Mouse (Mus musculus): Measurements from ENCODE around the gene Plxdc1. TPM values are rescaled to one million over a fixed set of nuclear protein-coding genes. Genes with fewer than 3 reads are reported as not detected.
A peak's percentile ranks its signal among the peaks of the same experiment; 100 is the strongest.

Plxdc1 gene
- polyA plus RNA-seq, 1 experiment from 2014 or later = 0.38 TPM

DNA sequence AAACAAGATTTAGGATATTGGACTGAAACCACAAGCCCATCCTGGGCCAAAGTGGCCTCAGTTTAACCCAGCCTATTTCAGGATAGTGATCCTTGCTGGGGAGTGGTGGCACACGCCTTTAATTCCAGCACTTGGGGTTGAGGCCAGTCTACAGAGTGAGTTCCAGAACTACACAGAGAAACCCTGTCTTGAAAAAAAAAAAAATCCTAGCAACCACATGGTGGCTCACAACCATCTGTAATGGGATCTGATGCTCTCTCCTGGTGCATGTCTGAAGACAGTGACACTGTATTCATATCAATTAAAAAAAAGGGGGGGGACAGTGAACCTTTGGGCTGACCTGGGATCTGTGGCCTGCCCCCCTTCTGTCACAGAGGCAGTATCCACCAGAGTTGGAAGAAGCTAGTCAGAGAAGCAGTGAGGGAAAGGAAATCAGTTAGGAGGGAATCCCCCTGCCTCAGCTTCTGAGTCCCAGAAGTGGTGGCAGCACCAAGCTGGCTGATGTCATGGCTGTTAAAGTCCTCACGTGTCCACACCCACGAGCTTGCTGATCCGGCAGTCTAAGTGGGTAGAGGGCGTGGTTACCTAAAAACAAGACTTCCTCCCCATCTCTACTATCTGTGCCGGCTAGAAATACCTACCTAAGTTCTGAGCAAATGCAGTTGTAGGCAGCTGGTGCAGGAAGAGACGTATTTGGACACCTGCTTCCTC lies 12.8 kb upstream of the Plxdc1 start:
- peaks cover 13% of the 10 kb centered on the region for H3K36me3 ChIP-seq
- no peak overlapping the region for H3K4me3 ChIP-seq (replicated peaks)
- no peak overlapping the region for H3K27ac ChIP-seq
- no peak for ATAC-seq
- peaks cover 27% of the 10 kb centered on the region for H3K27me3 ChIP-seq
- H3K4me2 ChIP-seq (replicated peaks) = no peak overlapping the region
- H3K4me1 ChIP-seq (replicated peaks) = peaks cover 44% of the 10 kb centered on the region
- H3K9ac ChIP-seq (replicated peaks) = no peak overlapping the region
- H3K9me3 ChIP-seq = no peaks in the 10 kb centered on the region
- whole genome bisulfite sequencing = 76% methylated on average over 7 of the region's 7 CpGs

DNA sequence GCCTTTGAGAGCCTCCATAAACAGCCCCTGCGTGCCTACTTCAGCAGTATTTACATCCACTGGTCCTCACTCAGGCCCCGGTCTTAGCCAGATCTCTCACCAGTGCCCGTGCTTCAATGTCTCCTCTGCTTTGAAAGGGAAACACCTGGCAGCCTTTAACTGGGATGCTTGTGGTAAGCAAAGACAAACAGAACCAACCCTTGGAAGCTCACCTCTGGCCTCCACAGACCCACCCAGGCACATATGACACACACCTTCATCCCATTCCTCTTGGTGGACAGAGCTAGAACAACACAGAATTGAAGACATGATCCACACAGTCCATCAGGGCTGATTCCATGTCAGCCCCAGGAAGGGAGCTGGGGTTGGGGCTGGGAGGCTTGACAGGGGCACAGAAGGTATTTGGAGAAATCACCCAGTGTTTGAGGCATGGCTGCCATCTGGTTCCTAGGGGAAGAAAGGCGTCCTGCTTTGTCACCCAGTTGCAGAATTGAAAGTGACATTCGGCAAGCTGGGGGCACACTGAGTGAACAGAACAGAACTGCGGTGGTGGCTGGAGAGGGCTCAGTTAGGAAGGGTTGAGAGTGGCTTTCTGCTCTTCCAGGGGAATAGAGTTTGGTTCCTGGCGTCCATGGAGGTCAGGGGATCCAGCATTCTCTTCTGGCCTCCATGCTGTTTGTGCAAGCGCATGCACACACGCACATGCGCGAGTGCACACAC lies 12.0 kb upstream of the Plxdc1 start:
- H3K4me1 ChIP-seq (replicated peaks) = peaks cover 38% of the 10 kb centered on the region
- H3K27me3 ChIP-seq = peaks cover 25% of the 10 kb centered on the region
- H3K27ac ChIP-seq = no peak overlapping the region
- WGBS = 83% methylated on average over 11 of the region's 11 CpGs
- H3K36me3 ChIP-seq = peaks cover 7% of the 10 kb centered on the region
- no peak overlapping the region for H3K4me3 ChIP-seq (replicated peaks)
- ATAC-seq = no peak
- no peaks in the 10 kb centered on the region for H3K9me3 ChIP-seq
- H3K9ac ChIP-seq (replicated peaks) = no peak overlapping the region
- H3K4me2 ChIP-seq (replicated peaks) = no peak overlapping the region

DNA sequence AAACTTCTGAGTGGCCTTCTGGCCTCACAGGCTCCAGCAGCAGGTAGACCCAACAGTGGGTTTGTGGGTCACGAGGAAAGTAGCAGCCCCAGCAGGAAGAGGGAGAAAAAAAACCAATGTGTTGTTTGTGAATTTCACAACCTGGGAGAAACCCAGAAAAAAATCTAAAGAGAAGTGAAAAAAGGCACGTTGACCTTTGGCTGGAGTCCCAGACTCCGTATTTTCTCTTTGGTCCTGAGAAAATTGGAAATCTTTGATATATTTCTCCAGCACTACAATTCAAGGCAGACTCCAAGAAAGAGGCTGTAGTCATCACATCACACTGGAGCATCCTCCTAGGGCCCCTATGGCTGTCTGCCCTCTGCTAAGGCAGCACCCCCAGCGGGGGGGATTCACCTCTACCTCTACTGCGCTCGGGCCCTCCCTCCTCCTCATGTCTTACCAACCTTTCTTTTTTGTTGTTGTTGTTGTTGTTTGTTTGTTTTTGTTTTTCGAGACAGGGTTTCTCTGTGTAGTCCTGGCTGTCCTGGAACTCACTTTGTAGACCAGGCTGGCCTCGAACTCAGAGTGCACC lies 11.2 kb upstream of the Plxdc1 start:
- no peak for ATAC-seq
- Histone ChIP-seq H3K9me3 (no peaks in the 10 kb centered on the region), H3K4me2 (replicated peaks) (no peak overlapping the region), H3K36me3 (no peaks in the 10 kb centered on the region), H3K9ac (replicated peaks) (no peak overlapping the region), H3K4me1 (replicated peaks) (peaks cover 30% of the 10 kb centered on the region), H3K4me3 (replicated peaks) (no peak overlapping the region), H3K27me3 (peaks cover 20% of the 10 kb centered on the region), H3K27ac (no peak overlapping the region)
- WGBS = 82% methylated on average over 8 of the region's 8 CpGs

DNA sequence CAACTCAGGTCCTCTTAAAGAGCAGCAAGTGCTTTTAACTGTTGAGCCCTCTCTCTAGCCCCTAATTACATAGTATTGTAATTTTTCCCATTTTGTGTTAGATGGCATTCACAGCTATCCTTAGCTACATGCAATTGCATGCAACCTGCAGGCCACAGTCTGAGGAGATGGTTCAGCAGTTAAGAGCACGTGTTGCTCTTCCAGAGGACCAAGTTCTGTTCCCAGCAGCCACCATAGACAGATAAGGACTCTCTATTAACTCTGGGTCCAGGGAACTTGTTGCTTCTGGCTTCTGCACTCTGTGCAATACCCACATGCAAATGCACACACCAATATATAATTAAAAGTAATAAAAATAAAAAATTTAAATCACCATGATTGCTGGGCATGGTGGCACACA lies 10.4 kb upstream of the Plxdc1 start:
- H3K4me1 ChIP-seq (replicated peaks) = peaks cover 23% of the 10 kb centered on the region
- H3K27ac ChIP-seq = no peak overlapping the region
- no peak for ATAC-seq
- peaks cover 20% of the 10 kb centered on the region for H3K27me3 ChIP-seq
- no peaks in the 10 kb centered on the region for H3K9me3 ChIP-seq
- H3K4me3 ChIP-seq (replicated peaks) = no peak overlapping the region
- H3K4me2 ChIP-seq (replicated peaks) = no peak overlapping the region
- 80% methylated on average over 1 of the region's 1 CpGs for WGBS
- no peak overlapping the region for H3K9ac ChIP-seq (replicated peaks)
- no peaks in the 10 kb centered on the region for H3K36me3 ChIP-seq

DNA sequence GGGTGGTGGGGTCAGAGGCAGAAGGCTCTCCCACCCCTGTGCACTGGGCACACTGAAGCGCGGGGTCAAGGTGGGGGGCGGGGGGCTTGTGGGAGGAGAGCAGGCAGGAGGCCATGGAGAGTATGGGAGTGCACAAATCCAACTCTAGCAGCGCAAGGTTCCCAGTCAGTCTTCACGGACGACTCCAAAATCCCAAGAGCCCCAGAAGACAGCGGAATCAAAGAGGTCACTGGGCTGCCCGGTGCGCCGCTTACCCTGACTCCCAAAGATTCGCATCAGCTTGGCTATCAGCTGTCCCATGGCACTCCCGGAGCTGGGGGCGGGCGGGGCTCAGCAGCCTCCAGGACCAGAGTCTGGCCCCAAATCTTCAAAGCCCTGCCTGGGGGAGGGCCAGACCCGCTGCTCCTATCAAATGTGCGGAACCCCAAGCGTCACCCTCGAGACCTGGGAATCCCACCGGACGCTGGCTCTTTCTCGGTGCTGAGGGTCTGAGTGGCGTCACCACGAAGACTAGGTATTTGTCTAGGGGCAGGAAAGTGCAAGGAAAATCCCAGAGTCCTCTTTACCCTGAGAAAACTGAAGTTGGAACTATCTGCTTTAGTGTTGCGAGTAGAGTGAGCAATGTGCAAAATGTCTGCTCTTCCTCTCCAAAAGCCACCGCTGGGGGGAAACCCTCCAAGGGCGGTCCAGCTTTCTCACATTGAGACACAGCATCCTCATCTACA lies 9.5 kb upstream of the Plxdc1 start, which contains the start of gene Arl5c:
Gene Arl5c, minus strand, starts transcription at position 618 of the 725 bp plus-strand sequence.
- Histone ChIP-seq H3K27ac (no peak within 1 kb of the TSS), H3K9ac (replicated peaks) (peak within 1 kb of the TSS; percentile 65), H3K27me3 (peaks cover 18% of the 10 kb centered on the region), H3K4me1 (replicated peaks) (peaks cover 19% of the 10 kb centered on the region), H3K4me3 (replicated peaks) (peak within 1 kb of the TSS; percentile 44), H3K9me3 (no peaks in the 10 kb centered on the region), H3K36me3 (no peaks in the 10 kb centered on the region), H3K4me2 (replicated peaks) (peak within 1 kb of the TSS; percentile 79)
- ATAC-seq = peak; percentile 41
- 2% methylated on average over 26 of the region's 26 CpGs for WGBS

DNA sequence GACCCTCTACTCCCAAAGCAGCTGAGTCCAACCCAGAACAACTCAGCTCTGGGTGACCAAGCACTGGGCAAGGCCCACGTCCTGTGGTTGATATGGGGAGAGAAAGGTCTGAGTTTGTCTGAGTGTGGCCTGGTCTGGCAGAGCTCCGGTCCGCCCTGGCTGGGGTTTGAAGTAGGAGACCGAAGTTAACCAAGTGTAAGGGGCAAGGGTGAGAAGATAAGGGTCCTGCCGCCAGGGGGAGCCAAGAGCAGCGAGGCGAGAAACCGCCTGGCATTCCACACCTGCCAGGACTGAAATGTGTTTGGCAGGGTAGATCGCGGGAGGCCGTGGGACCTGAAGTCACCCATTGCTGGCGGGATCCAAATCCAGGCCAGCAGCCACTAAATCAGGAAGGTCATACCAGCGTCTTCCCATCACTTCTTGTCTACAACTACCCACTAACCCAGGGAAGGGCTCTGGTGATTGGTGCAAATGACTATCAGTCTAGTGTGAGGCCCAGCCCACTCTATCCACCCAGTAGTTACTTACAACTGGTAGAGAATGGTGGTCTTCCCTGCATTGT lies 8.4 kb upstream of the Plxdc1 start:
- peak overlapping the region; percentile 65 for H3K9ac ChIP-seq (replicated peaks)
- H3K36me3 ChIP-seq = no peaks in the 10 kb centered on the region
- ATAC-seq = peak; percentile 53
- H3K4me2 ChIP-seq (replicated peaks) = peak overlapping the region; percentile 79
- H3K4me3 ChIP-seq (replicated peaks) = peak overlapping the region; percentile 44
- H3K4me1 ChIP-seq (replicated peaks) = peaks cover 26% of the 10 kb centered on the region
- WGBS = 7% methylated on average over 13 of the region's 13 CpGs
- H3K27ac ChIP-seq = no peak overlapping the region
- peaks cover 22% of the 10 kb centered on the region for H3K27me3 ChIP-seq
- H3K9me3 ChIP-seq = no peaks in the 10 kb centered on the region

DNA sequence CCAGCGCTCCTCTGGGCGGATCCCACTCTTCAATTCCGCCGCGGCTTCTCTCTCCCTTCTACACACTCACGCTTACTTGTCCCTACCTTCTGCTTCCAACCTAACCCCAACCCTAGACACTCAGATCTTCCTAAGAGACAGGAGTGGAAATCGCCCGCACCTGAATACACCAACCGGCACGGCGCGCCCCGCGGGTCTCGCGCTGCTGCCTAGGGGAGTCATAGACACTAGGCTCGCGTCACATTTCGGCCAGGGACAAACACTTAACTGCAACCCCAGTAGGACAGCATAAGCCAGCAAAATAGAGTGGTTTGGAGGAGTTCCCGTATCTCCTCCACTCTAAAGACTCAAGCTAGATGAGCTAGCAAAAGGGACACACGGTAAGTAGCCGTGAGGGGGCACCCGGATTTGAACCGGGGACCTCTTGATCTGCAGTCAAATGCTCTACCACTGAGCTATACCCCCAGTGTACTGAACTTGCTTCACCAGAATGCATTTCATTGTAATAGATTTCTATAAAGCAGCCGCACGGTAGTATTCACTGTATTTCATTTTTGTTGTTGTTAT lies 2.4 kb upstream of the Plxdc1 start:
- H3K4me2 ChIP-seq (replicated peaks) = peak overlapping the region; percentile 85
- peak; percentile 78 for ATAC-seq
- H3K27me3 ChIP-seq = peaks cover 41% of the 10 kb centered on the region
- H3K27ac ChIP-seq = peak overlapping the region; percentile 82
- peaks cover 32% of the 10 kb centered on the region for H3K4me1 ChIP-seq (replicated peaks)
- H3K36me3 ChIP-seq = no peaks in the 10 kb centered on the region
- H3K9me3 ChIP-seq = no peaks in the 10 kb centered on the region
- peak overlapping the region; percentile 90 for H3K4me3 ChIP-seq (replicated peaks)
- WGBS = under 1% methylated on average over 26 of the region's 26 CpGs
- H3K9ac ChIP-seq (replicated peaks) = peak overlapping the region; percentile 81

DNA sequence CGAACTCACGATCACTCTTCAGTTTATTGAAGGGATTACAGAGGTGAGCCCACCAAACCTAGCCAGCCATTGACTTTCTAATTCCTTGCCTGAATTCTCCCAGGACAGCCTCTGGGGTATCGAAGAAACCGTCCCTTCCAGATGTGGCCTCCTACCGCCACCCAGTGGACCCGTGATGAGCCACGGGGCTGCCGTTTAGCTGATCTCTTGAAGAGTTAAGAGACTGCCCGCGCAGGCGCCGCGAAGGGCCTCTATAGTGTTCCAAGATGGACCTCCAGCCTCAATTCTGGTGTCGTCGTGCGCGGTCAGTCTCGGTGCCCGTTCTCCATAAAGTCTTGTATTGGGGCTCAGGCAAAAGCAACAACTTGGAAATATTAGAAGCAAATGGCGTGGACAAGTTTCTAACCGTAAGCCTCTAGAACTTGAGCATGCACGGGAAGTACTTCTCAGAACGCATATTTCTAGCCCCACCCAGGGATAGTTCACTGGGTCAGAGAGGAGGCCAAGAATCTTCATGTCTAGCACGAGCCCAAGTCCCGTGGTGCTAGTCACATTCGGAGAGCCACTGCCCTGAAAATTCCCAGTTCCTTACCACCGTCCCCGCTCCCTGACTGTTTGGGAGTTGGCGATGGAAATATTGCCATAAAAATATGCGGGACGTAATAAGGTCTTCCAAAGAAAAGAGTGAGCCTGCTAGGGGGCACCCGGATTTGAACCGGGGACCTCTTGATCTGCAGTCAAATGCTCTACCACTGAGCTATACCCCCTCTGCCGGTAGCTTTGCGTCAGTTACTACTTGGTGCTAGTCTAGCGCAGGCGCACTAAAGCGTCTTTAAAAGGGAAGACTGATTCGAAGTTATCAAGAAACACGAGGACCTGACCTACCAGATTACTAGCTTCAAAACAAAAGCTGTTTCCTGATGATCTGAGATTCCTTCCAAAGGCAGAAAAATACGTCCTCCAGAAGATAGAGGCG lies 1.6 kb upstream of the Plxdc1 start:
- H3K27me3 ChIP-seq = peaks cover 41% of the 10 kb centered on the region
- H3K9ac ChIP-seq (replicated peaks) = peak overlapping the region; percentile 81
- no peaks in the 10 kb centered on the region for H3K9me3 ChIP-seq
- peaks cover 32% of the 10 kb centered on the region for H3K4me1 ChIP-seq (replicated peaks)
- no peaks in the 10 kb centered on the region for H3K36me3 ChIP-seq
- peak overlapping the region; percentile 85 for H3K4me2 ChIP-seq (replicated peaks)
- under 1% methylated on average over 42 of the region's 42 CpGs for WGBS
- H3K4me3 ChIP-seq (replicated peaks) = peak overlapping the region; percentile 90
- peak overlapping the region; percentile 82 for H3K27ac ChIP-seq
- peak; percentile 84 for ATAC-seq

DNA sequence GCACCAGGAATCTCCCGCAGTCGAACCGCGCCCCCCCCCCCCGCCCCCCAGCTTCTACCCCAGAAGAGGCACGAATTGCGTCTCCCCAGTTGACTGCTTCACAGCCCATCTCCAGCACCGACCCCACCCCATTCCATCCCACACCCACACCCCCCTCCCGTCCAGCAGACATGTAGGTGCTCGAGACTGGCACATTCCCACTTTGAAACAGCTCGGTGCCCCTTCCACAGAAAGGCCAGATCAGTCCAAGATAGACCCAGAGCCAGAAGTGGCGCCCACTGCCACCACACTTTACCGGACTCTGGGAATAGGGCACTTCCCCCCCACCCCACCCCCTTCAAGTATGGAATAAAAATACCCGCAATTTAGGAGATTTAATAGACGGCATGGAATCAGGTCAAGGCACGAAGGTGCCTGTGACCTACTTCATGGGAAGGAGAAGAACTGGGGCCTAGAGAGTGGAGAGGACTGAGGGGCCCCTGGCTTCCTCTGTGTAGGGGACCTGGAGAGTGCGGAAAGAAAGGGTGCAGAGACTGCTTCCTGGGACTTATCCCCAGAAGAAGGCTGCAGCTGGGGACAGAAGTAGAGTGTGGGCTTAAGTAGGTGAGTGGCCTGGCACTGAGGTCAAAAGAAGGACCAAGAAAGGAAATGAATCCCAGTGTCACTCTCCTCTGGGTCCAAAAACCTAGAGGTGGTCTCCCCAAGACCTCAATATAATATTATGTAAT lies 658 bp upstream of the Plxdc1 start:
- WGBS = 25% methylated on average over 17 of the region's 17 CpGs
- Histone ChIP-seq H3K9ac (replicated peaks) (no peak overlapping the region), H3K4me2 (replicated peaks) (peak overlapping the region; percentile 85), H3K36me3 (no peaks in the 10 kb centered on the region), H3K4me3 (replicated peaks) (peak overlapping the region; percentile 90), H3K27ac (no peak overlapping the region), H3K9me3 (no peaks in the 10 kb centered on the region), H3K27me3 (peaks cover 41% of the 10 kb centered on the region), H3K4me1 (replicated peaks) (peaks cover 32% of the 10 kb centered on the region)
- 0 out of 2 replicates have a peak, but pooled peaks have one; percentile 1 for ATAC-seq

DNA sequence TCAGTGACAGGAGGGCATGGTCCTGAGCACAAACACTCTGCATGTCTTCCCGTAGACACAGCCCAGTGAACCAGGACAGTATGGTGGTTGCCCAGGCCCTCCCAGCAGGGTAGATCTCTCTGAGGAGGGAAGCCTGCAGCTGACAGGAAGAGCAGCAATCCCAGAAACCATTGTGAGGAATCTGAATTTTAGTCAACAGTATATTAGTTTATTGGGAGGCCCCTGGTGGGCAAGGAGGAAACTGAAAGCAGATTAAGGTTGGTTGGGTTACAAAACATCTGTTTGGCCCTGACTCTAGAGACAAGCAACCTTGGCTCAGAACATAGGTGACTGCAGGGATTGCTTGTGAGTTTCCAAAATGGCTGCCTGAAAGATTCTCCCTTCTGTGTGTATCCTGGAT lies 2.3 kb downstream of the Plxdc1 start:
- H3K4me2 ChIP-seq (replicated peaks) = no peak overlapping the region
- WGBS = 57% methylated on average over 1 of the region's 1 CpGs
- no peaks in the 10 kb centered on the region for H3K9me3 ChIP-seq
- H3K4me1 ChIP-seq (replicated peaks) = peaks cover 17% of the 10 kb centered on the region; the same call in 1 of the 2 replicates
- no peak for ATAC-seq
- no peak overlapping the region for H3K27ac ChIP-seq
- no peaks in the 10 kb centered on the region for H3K36me3 ChIP-seq
- H3K4me3 ChIP-seq (replicated peaks) = no peak overlapping the region
- H3K27me3 ChIP-seq = peaks cover 36% of the 10 kb centered on the region
- H3K9ac ChIP-seq (replicated peaks) = no peak overlapping the region
